Mouse (Mus musculus) small intestine, adult 2 months (tissue): ENCODE measurements around the gene Upk1b.

Experiments
- CTCF ChIP-seq: fragments of 200-500 bp; IDR thresholded peaks from 2 replicates; pipeline ENCODE4 v1.5.1; 2012; ENCODE audit warnings: low read depth, mild to moderate bottlenecking, control low read depth, inconsistent platforms, low read length, moderate library complexity, mixed read lengths; ENCODE audit not compliant: insufficient replicate concordance, insufficient read length; ENCODE audit errors: extremely low read depth
- POLR2A ChIP-seq: fragments of 200-500 bp; IDR thresholded peaks from 2 replicates; pipeline ENCODE4 v1.6.1; 2012; ENCODE audit warnings: low read depth, mild to moderate bottlenecking, control low read depth, inconsistent platforms, low read length, moderate library complexity

DNA sequence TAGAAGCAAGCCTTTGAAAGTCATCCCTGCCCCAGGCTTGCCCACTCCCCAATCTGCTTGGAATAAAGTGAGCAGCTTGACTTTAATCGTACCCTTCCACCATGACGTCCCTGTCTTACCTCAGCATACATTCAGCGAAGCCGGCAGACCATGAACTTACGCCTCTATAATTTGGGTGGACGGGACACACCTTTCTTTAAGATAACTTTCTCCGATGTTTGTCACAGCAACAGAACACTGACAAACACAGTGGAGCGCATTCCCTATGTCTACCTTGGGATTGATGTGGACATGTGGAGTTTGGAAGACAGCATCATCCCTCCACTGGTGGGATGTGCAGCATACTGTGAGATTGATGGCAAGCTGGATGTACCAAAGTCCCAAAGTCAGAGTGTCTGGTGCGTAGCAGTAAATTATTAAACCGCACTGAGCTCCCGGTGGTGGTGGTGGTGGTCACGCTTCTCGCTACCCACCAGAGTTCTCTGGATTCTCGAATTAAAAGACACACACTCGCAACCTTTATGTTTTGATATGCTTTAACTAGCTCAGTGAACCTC is 71.5 kb downstream of the Upk1b start:
- TF ChIP-seq POLR2A (no peak), CTCF (no peak)
